Mouse (Mus musculus) layer of hippocampus, adult 8-10 months (tissue): ENCODE data around the gene Zcchc7. TPM values are rescaled to one million over a fixed set of nuclear protein-coding genes. Genes with fewer than 3 reads are reported as not detected.
"Not testable (repeated sequence)": the region's sequence is repeated elsewhere in the genome, so short reads cannot be mapped to it uniquely, and the experiment has no call there.

Experiments used
- DNase-seq, 2 experiments: peaks; one replicate each; pipeline ENCODE4 v3.0.0; 2022; ENCODE audit warnings: low spot score in 2 of 2
- total RNA-seq, 4 experiments: library from RNA; stranded (reverse); gene quantifications; 2 replicates each; pipeline ENCODE4 v1.2.4; 2022

Zcchc7 gene
- total RNA-seq, 4 experiments from 2014 or later, result 56.6 to 93.7 (median 75.1) TPM

GRCm38 (mm10) chr4:44756134-44756951 is 666 bp downstream of the Zcchc7 start:
- DNase-seq, result peak; percentile 88 to 92

DNA sequence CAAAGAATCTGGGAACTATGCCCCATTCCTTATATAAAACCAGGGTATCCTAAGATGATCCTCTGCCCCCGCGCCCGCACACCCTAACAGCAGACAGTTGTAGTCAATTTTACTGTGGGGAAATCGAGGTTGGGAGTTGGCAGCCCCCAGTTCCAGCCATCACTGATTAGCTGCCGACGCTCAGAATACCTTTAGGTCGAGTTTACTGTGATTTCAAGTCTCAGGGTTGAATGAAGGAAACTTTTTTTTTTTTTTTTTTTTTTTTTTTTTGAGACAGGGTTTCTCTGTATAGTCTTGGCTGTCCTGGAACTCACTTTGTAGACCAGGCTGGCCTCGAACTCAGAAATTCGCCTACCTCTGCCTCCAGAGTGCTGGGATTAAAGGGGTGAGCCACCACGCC is 1.5 kb downstream of the Zcchc7 start:
- not testable (repeated sequence) for DNase-seq

DNA sequence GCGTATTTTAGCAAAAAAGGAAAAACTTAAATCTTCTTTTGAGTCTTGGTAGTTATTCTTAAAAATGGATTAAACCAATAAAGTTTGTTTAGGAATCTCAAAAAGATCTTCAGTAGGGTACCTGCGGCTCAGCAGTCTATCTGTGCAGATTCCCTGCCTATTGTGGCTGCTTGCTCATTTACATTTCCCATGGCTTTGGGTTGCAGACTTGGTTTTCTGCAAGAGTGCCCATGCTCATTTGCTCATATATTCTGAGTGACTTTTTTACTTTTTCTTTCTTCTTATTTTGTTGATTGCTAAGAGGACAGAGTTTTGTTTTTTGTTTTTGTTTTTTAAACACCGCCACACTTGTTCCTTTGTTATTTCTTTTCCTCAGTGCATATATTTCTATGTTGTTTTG is 19.2 kb downstream of the Zcchc7 start:
- no peak for DNase-seq

DNA sequence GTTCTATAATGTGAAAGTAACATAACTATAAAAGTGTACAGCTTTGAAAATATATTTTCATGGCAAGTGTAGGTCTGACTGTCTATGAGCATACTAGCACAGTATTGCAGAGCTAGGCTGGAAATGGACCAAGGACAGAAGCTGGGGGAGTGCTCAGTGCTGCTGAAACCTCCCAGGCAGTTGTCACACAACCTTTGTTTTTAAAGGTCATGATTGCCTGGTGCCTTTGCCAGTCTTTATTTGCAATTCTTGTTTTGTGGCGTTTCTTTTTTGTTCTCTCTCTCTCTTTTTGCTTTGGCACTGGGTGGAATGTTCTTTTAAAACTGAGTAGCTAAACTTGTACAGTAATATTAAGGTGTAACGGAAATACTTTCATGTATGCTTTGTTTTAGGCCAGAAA is 21.0 kb downstream of the Zcchc7 start:
- peak in 1 of 2 experiments; percentile 12 for DNase-seq

DNA sequence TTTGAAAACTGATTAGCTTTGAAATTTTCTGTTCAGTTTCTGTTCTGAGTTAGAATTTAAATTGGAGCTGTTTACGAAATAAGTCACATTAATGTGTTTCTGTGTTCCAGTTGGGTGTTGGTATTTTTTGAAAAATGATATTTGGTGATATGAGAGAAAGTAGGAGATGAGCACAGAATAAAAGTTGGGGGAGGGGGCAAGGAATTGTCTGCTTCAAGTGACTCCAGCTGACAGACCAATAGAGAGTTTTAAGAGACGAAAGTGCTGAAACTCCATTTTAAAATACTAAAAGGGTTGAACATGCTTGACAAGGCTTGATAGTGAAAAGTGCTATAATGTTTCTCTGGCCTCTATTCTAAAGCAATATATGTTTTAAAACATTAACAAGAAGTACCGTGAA is 21.4 kb downstream of the Zcchc7 start:
- no peak for DNase-seq

- no peak for DNase-seq
These were observed 22.0 kb downstream of the Zcchc7 start for GRCm38 (mm10) chr4:44777711-44778110.

DNA sequence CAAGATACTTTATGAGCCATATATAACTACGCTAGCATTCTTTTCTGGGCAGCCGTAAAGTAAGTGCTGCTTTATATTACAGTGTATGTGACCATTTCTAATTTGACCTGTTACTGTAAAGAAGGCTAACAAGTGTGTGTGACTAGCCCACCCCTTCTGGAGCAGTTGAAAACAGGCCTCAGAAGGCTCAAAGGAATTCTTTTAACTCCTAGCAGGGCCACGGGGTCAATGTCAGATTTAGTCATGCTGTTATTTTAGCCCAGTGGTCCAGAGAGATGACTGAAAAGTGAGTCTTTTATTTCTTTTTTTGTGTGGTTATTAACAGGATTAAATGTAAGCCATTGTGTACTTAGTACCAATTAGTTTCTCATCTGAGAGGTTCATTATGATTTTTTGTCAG is 22.6 kb downstream of the Zcchc7 start:
- DNase-seq, result no peak

GRCm38 (mm10) chr4:44780462-44781157 is 24.9 kb downstream of the Zcchc7 start:
- DNase-seq, result no peak

DNA sequence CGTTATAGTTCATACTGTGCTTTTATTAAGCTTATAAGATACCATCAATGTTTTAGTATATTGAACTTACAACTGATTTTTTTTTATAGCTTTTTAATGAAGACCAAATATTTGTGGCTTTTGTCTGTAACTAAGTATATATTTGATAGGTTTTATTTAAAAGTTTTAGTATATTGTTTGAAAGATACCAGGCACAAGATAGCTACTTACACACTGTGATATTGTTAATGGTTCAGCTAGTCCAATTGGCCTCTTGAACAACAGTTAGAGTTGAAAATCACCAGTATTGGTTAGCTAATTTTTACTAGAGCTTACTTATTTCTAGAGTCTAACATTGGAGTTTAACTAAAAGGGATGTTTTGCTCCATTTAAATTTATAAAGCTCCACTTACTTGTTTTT is 25.8 kb downstream of the Zcchc7 start:
- no peak for DNase-seq

DNA sequence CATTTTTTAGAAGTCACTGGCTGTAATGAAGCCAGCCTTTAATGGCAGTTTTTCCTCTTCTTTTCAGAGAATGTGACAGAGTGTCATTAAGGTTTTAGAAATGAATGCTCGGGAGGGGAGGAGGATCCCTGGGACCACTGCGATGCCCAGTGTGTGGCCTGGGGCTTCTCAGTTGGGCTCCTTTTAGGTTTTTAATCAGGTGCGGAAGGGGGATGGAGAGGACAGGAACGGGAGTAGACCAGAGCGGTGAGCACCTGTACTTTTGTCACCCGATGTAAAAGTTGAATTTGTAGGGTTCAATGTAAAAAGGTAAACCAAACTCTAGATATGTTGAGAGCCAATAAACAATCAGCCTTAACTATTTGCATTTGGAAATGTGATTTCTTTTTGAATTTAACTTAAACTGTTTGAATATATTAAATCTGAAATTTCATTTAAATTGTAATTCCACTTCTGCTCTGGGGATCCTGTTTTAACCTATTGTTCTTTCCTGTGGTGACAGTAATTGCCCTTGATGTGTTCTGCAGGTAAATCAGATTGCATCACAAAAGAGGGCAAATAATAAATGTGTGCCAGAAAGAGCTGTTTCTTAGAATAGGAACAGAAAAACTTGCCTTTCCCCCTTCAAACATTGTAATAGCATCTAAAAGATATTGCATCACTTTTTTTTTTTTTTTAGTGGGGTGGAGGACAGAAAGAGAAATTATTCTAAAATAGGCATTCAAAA is 28.1 kb downstream of the Zcchc7 start:
- no peak for DNase-seq

GRCm38 (mm10) chr4:44812855-44813254 is 57.2 kb downstream of the Zcchc7 start:
- no peak for DNase-seq

DNA sequence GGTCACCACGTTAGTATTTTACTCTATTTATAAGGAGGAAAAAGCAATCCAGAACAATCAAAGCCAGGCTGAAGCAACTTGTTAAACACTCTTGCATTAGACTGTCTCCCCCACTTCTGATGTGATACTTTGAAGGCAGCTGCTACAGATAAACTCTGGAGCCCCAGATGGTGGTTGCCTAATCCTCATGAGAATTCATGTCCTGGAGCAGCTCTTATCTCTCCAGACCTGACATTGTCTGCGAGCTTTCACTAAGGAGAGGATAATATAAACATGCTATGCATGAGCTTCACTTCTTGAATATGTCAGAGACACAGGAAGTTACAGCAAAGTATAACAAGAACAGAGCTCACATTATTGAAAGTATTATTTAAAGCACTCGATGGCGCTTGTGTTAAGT is 58.1 kb downstream of the Zcchc7 start:
- peak in 1 of 2 experiments; percentile 15 for DNase-seq

GRCm38 (mm10) chr4:44816584-44816983 is 60.9 kb downstream of the Zcchc7 start:
- no peak for DNase-seq

DNA sequence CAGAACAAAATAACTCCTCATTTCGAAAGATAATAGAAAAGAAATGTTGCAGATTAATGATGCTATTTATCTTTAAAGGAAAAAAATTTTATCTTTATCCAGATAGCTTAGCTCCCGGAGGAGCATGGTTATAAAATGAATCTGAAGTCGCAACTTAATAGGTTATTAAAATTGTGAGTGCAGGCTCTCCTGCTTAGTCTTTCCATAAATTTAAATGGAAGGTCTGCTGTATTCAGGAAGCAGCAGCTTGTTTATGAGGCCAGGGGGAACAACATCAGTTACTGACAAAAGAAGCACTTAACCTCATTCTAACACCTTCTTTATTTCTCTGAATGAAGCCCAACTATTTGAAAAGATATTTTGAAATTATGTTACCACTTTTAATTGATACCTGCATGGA is 74.9 kb downstream of the Zcchc7 start:
- no peak for DNase-seq

DNA sequence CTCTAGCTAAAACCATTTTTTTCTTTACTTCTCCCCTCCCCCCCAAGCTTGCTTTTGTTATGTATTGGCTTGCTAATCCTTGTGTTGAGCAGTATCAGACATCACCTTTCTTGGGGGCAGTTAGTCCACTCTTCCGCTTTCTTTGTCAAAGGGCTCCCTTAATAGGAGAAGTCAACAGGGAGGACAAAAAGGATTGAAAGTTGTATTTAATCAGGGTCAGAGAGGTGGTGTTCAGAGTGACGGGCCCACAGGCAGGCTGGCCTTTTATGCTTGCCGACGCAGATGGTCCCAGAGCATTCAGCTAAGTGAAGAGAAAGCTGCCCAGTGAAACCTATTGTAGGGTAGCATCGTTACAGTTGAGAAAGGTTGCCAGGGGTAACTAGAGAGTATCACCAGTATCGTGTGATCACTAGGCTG is 96.2 kb downstream of the Zcchc7 start:
- DNase-seq, result no peak

- DNase-seq, result no peak
These were observed 115.9 kb downstream of the Zcchc7 start for GRCm38 (mm10) chr4:44871591-44871990.

DNA sequence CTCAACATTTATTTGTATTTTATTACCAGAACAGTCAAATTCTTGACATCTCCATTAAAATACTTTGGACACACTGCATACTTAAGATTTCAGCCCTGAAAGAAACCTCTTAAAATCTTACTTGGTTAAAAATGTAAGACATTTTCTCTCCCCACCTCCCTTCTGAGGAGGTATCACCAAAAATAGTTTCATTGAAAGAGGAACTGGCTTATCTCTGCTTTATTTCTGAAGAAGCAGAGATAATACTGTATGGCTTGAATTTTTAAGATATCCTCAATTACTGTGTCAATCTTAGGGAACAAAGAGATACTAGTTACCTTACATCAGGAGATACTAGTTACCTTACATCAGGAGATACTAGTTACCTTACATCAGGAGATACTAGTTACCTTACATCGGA is 116.4 kb downstream of the Zcchc7 start:
- DNase-seq, result no peak

DNA sequence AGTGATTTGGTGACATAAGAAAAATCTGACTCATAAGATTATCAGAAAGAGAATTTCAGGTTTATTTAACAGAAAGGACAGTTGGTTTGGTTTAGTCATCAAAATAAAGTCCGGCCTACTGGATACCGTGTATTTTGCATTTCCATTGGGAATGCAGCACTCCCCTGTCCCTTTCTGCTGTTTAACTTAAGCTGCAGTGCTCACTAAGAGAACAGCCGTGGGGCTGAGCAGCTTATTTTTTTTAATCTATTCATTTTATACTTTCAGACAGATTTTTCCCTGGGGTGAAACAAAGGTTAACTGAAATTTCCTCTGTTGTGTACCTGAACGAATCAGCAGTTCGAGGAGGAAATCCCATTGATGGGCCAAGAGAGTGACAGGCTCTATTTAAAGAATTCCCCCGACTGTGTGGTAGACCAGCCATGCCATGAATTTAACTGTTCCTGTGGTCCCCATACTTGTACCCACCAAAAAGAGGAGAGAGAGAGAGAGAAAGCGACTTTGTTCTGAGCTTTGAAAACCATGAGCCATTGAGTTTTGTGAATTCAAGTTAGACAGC is 124.5 kb downstream of the Zcchc7 start:
- DNase-seq, result no peak

GRCm38 (mm10) chr4:44886143-44886542 is 130.5 kb downstream of the Zcchc7 start:
- no peak for DNase-seq

GRCm38 (mm10) chr4:44891344-44891743 is 135.7 kb downstream of the Zcchc7 start:
- DNase-seq, result no peak

DNA sequence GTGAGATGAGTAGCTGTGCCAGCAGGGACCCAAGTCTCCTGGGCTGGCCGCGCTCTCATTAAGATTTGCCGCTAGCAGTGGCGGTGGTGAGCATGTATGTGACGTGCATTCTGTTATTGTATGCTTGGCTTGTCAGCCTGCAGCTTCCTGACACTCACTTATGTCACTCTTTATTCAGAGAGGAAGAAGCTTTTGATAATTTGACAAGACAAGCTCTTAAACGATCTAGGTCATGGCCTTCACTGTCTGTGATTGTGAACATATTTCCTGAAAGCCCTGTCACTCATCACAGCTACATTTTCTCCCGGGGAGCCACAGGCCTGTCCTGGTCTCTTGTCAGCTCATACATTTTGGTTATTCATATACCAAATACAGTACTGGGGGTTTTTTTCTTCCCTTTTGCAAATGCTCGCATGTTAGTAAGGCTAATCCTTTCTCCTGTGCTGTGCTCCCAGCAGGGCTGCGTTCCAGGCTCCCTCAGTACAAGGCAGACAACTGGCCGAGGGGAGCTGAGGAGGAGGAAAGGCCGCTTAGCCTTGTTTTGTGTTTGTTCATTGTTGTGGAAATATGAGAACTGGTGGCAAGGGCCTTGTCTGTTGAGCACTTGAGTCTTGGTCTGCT is 150.1 kb downstream of the Zcchc7 start:
- no peak for DNase-seq
